Mouse (Mus musculus): ENCODE data around the gene Zc3h12c. TPM values are rescaled to one million over a fixed set of nuclear protein-coding genes. Genes with fewer than 3 reads are reported as not detected.

Gene Zc3h12c
- polyA plus RNA-seq, 1 experiment from 2014 or later, result 9.9 TPM

Small RNA genes within 50 kb of the gene (microRNA-seq; reads per million reads assigned to microRNA genes)
- gene Gm27686 (not detected), gene Mir6244 (not detected)

Other genes with a start within 250 kb of the Zc3h12c start
- gene Fdx1, start 205.0 kb downstream of the Zc3h12c start, polyA plus RNA-seq (2014; fragmentation: Nextera tagmentation; extraction: Ambion mirVana), result 50.7 and 55.1 TPM in 2 replicates
- gene Rdx, start 121.4 kb downstream of the Zc3h12c start, polyA plus RNA-seq (2014; fragmentation: Nextera tagmentation; extraction: Ambion mirVana), result 107 and 121 TPM in 2 replicates